Mouse (Mus musculus): ENCODE measurements around the gene Cpxm2.

Gene Cpxm2

DNA sequence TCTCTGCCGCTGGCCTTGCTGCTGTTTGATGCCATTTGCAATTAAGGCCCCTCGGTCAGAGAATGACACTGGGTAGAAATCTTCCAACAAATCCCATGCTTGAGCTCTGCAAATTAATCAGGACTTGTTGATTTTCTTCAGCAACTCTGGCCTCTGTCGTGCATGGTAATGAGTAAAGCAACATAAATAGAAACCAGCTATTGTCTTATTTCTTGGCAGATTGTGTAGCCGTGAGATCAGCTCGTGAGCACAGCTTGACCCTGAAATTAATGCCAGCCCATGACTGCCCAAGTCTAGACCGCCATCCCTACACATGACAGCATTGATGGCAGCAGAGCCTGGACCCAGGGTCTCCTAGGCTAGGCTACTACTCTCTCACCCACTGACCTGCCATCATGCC lies 25.9 kb downstream of the Cpxm2 start:
- no peak for DNase-seq

GRCm38 (mm10) chr7:132124948-132125347 lies 29.6 kb downstream of the Cpxm2 start:
- no peak for DNase-seq

GRCm38 (mm10) chr7:132123211-132123610 lies 31.3 kb downstream of the Cpxm2 start:
- no peak for DNase-seq

DNA sequence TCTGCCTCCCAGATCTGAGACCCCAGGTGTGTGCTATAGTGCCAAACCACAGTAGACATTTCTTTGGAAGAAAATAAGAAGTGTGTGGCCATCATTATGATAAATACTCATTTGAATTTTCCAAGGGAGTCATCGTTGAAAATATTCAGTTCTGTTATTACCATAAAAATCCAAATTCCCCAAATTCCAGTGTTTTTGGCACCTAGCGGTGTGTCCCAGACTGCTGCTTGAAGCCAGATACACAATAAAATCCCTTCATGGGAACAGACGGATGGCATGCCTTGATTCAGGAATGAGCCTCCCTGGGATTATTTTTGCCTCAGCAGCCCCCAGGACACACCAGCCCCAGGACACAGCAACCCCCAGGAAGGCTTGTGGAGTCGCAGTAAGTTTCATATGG lies 34.7 kb downstream of the Cpxm2 start:
- DNase-seq = no peak

- no peak for DNase-seq
Observed at GRCm38 (mm10) chr7:132111770-132112169, 42.8 kb downstream of the Cpxm2 start.

- no peak for DNase-seq
Observed at GRCm38 (mm10) chr7:132110308-132110707, 44.2 kb downstream of the Cpxm2 start.

DNA sequence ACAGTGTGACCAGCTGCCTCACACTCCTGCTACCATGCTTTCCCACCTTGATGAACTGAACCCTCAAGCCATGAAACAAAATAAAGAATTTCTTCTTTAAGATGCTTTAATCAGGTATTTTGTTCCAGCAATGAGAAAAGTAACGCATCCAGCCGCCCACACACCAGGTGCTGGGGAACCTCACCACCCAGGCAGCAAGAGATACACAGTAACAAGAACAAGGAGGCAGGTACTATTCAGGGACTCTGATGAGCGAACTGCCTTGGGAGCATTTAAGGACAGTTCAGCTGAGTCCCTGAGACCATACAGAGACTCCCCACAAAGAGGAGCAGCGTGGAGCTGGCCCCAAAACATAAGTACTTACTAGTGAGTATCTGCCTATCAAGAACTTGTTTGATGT lies 47.6 kb downstream of the Cpxm2 start:
- DNase-seq = no peak

DNA sequence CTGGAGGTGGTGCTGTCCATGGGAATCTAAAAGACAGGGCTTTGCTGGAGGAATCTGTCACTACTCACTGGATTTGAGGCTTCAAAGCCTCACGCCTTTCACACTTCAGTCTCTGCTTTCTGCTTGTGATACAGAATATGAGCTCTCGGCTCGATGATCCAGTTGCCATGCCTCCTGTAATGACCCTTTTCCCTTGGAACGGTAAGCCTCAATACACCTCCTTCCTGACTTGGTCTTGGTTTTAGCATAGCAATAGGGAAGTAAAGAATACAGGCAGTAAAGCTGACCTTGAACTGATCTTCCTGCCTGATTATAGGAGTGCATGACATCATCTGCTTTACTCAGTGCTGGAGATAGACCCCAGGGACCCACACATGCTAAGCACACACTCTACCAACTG lies 49.2 kb downstream of the Cpxm2 start:
- DNase-seq = no peak

DNA sequence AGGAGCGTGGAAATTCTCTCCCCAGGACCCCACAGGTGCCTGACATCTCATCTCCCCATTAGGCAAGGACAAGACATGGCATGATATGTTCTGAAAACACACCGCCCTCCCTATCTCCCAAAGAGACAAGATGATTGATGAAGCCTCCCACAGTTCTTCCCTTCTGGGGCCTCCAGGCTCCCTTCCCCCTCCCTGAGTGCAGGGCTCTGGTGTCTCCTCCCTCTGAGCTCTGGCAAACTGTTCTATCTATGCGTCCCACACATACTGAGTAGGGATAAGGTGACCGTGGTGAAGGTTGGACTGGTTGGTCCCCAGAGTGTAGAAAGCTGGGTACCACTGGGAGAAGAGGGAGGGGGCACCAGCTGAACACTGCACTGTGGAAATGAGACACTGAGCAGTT lies 56.1 kb downstream of the Cpxm2 start:
- peak; percentile 29 for DNase-seq

DNA sequence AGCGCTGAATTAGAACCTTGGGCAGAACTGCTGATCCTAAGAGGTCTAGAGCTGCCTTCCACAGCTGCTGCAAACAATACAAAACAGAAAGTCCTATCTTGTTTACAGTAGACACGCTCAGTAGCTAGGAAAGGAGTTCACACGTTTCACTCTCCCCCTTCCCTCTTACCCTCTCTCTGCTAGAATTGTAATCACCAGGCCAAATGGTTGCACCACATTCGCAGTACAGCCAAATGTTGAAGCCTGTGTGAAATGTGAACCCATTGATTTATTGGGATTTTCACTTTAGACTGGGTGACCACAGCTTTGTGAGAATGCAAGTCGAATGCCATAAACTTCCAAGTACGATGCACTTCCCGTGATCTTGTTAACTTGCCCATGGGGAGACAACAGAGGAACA lies 59.9 kb downstream of the Cpxm2 start:
- no peak for DNase-seq

DNA sequence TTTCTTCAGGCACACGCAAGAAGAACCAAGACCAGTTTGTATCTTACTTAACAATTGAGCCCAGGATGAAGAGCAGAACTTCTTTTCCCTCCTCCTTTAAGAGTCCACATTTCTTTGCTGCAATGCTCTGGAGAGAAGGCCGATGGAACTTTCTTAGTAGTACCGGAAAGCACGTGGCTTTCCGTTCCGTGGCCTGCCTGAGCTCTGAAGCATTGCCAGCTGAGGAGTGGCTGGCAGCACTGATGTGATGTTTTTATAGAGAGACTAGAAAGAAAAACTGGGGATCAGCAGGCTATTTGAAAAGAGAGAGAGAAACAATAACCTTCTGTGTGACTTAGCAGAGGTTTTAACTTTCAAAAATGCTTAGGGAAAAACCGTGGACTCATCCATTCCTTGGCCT lies 63.0 kb downstream of the Cpxm2 start:
- no peak for DNase-seq

GRCm38 (mm10) chr7:132088606-132089005 lies 65.9 kb downstream of the Cpxm2 start:
- DNase-seq = no peak

DNA sequence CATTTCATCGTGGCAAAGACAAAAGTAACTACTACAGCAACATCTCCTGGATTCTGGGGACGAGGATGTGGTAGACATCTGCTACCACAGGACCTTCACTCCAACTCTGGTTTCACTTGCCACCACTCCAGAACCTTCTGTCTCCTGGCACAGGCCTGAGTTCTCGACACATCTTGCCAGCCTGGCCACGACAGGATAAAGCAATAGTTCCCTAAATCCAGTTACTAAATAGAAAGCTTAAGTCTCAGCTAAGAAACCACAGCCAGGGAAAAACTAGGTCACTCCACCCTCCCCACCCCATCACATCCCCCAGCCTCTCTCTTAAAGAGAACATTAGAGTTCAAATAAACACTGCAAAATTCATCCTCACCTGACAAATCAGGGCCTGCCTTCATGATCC lies 66.4 kb downstream of the Cpxm2 start:
- DNase-seq = no peak

DNA sequence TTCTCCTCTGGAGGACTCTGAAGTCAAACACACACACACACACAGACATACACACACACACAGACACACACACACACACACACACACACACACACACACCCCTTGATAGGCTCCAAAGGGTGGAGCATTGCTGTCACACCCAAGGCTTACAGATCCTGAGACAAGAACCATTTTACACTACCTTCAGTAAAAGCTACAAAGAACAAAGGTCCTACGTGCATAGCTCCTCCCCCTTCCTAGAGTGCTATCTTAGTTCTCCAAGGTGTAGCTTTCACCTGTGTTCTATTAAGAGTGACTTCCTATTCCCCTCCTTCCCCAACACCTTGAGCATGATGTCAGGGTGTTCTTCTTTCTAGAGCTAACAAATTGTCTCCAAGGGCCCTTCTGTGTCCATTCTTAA lies 78.7 kb downstream of the Cpxm2 start:
- DNase-seq = no peak

- DNase-seq = no peak
Observed at GRCm38 (mm10) chr7:132074503-132074902, 80.0 kb downstream of the Cpxm2 start.

DNA sequence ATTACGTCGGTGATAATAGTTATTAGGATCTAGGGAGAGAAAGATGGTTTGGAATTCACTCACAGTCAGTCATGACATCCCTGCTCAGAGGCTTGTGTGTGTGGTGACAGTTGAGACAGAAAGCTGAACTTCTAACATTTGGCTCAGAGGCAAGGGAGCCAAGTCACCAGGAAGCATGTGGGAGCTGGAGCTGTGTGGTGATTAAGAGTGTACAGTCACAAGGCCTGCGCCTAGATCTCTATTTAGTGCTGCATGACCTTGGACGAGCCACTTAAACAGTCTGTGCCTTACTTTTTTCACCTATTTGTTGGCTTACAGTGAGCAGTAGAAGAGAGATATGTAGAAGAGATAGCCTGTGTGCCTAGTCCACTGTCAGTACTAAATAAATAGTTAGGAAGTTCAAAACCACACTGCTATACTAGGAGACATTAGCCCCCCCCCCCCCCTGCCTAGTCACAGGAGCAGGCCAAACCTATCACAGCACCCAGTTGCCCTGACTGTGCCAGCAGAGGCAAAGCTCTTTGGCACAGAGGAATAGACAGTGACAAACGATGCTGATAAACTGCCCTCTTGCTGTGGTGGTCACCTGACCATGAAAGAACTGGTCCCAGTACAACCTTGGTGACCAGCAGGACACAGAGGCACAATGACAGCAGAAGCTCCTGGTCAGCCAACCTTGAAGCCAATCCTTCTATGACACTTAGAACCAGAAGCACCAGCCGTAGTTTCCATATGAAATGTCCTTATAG lies 83.5 kb downstream of the Cpxm2 start:
- DNase-seq = no peak

GRCm38 (mm10) chr7:132067951-132068350 lies 86.6 kb downstream of the Cpxm2 start:
- DNase-seq = no peak

DNA sequence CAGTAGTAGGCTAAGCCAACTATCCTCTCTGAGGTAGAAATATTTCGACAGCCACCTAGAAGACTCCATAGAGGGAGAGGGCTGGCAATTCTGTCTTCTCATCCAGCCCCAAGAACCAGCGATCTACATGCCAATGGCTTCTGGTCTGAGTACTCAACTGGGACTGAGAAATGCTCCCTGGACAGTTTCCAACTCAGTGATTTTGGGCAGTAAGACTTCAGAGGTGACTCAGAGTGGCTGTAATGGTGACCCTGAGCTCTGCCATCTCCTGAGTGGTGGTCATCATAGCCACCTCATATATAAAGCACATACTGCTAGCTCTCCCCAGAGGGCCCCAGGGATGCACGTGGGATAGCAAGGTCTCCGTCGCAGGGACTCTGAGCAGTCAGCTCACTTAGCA lies 87.0 kb downstream of the Cpxm2 start:
- DNase-seq = no peak

- DNase-seq = peak; percentile 36
Observed at GRCm38 (mm10) chr7:132060116-132060515, 94.4 kb downstream of the Cpxm2 start.

- DNase-seq = no peak
Observed at GRCm38 (mm10) chr7:132056565-132056964, 98.0 kb downstream of the Cpxm2 start.

- no peak for DNase-seq
Observed at GRCm38 (mm10) chr7:132046662-132047061, 107.9 kb downstream of the Cpxm2 start.

- no peak for DNase-seq
Observed at GRCm38 (mm10) chr7:132031940-132032531, 122.5 kb downstream of the Cpxm2 start.

DNA sequence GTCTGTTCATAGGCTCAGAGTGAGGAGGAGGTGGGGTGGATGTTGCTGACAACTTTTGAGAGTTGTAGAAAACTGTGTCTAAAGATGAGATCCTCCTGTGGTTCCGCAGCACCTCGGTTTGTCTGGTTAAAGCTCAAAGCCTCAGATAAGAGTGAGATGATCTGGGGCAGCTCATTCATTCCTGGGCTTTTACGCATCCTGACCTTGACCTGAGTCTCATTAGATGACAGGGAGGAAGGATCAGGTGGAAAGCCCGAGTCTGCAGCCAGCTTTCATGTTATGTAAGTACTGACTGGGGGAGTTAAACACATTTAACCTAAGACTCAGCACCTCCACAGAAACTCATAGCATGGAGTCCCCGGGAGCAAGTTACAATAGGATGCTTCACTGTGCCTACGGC lies 127.9 kb downstream of the Cpxm2 start:
- no peak for DNase-seq

DNA sequence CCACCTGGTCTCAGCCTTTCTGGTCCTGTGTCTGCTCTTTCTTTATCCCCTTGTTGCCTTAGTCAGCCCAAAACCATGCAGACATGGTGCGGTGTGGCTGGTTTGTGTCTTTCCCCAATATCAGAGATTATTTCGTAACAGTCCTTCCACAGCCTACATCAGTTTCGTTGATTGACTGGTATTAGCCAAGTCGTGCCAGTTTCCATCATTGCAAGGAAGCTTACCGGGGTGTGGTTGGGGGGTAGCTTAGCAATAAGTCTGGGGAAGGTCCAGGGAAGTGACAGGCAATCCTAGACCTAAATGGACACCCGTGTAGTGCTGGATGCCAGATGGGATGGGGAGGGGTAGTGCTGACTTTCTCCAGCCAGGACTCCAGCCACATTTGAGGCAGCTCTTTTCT lies 128.9 kb downstream of the Cpxm2 start:
- no peak for DNase-seq

DNA sequence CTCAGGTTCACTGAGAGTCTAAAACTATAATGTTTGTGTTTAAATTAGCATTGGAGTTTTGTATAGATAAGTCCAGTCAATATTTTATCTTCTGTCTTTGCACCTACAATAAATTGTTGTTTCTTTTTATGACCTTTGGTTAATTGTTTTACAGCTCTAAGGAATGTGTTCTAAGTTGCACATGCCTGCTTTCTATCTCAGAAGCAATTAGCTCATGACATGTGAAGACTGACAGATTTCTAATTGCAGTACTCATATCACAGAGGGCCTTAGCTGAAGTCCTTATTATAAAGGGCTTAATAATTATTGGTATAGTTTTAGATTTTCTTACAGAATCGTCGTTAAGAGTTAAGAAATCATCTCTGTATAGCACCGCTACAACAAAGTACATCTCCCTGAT lies 138.6 kb downstream of the Cpxm2 start:
- no peak for DNase-seq
